Mouse (Mus musculus): ENCODE data around the gene Arhgap29. TPM values are rescaled to one million over a fixed set of nuclear protein-coding genes. Genes with fewer than 3 reads are reported as not detected.

Gene Arhgap29
- polyA plus RNA-seq, 1 experiment from 2014 or later, result 10.3 TPM

DNA sequence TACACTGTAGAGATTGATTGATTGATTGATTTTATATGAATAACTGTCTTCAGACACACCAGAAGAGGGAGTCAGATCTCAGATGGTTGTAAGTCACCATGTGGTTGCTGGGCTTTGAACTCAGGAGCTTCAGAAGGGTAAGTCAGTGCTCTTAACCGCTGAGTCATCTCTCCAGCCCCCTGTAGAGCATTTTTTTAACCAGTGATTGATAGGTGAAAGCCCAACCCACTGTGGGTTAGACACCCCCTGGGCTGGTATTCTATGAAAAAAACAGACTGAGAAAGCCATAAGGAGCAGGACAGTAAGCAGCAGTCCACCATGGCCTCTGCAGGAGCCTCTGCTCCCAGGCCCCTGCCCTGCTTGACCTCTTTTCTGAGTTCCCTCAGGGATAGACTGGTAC lies 12.7 kb upstream of the Arhgap29 start:
- Histone ChIP-seq H3K36me3 (ENCODE audit: control insufficient read depth, insufficient read depth) (no peaks in the 10 kb centered on the region), H3K4me3 (ENCODE audit: low read depth, low read length) (no peak overlapping the region), H3K9me3 (ENCODE audit: control insufficient read depth) (no peaks in the 10 kb centered on the region), H3K27me3 (replicated peaks; ENCODE audit: control insufficient read depth, insufficient read depth, low read length) (no peaks in the 10 kb centered on the region), H3K4me1 (replicated peaks; ENCODE audit: control insufficient read depth, insufficient read depth, low read length) (no peaks in the 10 kb centered on the region), H3K9ac (ENCODE audit: low read depth, low read length) (no peak overlapping the region), H3K4me2 (replicated peaks; ENCODE audit: low read depth) (no peak overlapping the region), H3K27ac (ENCODE audit: low read depth, low read length) (no peak overlapping the region)
- ATAC-seq, result no peak
- TF ChIP-seq CTCF (IDR thresholded peaks at IDR 0.05; ENCODE audit: low read depth), result no peak
- 72% methylated on average over 1 of the region's 1 CpGs for WGBS

DNA sequence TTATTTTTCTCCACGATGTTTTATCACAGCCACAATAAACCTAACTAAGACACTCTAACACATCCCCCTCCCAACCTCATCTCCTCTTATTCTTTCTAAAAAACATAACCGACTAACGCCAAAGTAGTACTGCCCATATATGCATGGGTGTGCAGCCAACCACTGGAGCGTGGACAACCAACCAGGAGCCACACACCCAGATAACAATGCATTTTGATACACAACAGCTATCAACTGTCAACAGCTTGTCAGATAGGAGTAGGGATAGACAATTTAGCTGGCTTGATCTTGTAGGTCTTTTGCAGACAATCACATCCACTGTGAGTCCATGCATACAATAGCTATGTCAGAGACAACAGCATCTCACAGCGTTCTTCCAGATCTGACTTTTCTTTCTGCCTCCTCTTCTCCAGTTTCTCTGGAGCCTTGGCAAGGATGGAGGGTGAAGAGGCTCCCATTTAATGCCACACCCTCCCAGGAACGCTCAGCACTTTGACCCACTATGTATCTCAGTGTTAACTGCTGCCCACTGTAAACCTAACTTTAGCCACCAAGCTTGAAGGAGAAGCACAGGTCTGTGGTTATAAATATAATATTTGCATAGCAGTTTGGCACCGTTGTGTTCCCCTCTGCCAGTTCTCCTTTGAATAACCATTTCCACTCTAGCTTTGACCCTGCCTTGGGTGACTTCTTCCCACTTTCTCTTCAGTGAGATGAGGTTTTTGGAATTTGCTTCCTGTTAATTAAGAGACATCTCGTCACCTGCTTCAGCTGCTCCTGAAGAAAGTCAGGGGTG lies 12.0 kb upstream of the Arhgap29 start:
- Histone ChIP-seq H3K4me1 (replicated peaks; ENCODE audit: control insufficient read depth, insufficient read depth, low read length) (no peaks in the 10 kb centered on the region), H3K36me3 (ENCODE audit: control insufficient read depth, insufficient read depth) (no peaks in the 10 kb centered on the region), H3K4me2 (replicated peaks; ENCODE audit: low read depth) (no peak overlapping the region), H3K27me3 (replicated peaks; ENCODE audit: control insufficient read depth, insufficient read depth, low read length) (no peaks in the 10 kb centered on the region), H3K4me3 (ENCODE audit: low read depth, low read length) (no peak overlapping the region), H3K9me3 (ENCODE audit: control insufficient read depth) (no peaks in the 10 kb centered on the region), H3K9ac (ENCODE audit: low read depth, low read length) (no peak overlapping the region), H3K27ac (ENCODE audit: low read depth, low read length) (no peak overlapping the region)
- TF ChIP-seq CTCF (IDR thresholded peaks at IDR 0.05; ENCODE audit: low read depth), result no peak
- no peak for ATAC-seq
- 72% methylated on average over 8 of the region's 8 CpGs for WGBS

DNA sequence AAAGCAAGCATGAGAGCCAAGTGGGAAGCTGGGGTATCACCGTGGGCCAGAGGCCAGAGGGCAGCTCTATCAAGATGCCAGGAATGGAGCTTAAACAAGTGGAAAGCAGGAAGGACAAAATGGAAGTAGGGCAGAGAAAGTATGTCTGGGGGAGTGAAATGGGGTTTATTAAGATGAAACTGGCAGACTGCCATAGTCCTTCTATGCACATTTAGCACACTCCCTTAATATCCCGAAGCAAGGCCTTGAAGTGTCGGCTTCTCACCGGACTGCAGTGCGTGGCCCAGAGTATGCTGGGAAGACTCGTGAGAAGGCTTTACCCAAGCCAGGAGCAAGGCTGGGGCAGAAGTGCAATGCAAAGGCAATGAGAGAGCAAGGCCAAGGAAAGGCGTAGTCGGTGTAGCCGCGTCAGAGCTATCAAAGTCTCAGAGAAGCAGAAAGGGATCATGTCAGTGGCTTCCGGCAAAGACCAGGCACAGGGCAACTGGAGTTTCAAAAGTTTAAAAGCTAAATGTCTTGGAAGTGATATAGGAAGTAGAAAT lies 11.1 kb upstream of the Arhgap29 start:
- Histone ChIP-seq H3K4me1 (replicated peaks; ENCODE audit: control insufficient read depth, insufficient read depth, low read length) (no peaks in the 10 kb centered on the region), H3K9me3 (ENCODE audit: control insufficient read depth) (no peaks in the 10 kb centered on the region), H3K27me3 (replicated peaks; ENCODE audit: control insufficient read depth, insufficient read depth, low read length) (no peaks in the 10 kb centered on the region), H3K27ac (ENCODE audit: low read depth, low read length) (no peak overlapping the region), H3K9ac (ENCODE audit: low read depth, low read length) (no peak overlapping the region), H3K4me2 (replicated peaks; ENCODE audit: low read depth) (no peak overlapping the region), H3K4me3 (ENCODE audit: low read depth, low read length) (no peak overlapping the region), H3K36me3 (ENCODE audit: control insufficient read depth, insufficient read depth) (no peaks in the 10 kb centered on the region)
- ATAC-seq, result no peak
- TF ChIP-seq CTCF (IDR thresholded peaks at IDR 0.05; ENCODE audit: low read depth), result no peak
- WGBS, result 81% methylated on average over 11 of the region's 11 CpGs

DNA sequence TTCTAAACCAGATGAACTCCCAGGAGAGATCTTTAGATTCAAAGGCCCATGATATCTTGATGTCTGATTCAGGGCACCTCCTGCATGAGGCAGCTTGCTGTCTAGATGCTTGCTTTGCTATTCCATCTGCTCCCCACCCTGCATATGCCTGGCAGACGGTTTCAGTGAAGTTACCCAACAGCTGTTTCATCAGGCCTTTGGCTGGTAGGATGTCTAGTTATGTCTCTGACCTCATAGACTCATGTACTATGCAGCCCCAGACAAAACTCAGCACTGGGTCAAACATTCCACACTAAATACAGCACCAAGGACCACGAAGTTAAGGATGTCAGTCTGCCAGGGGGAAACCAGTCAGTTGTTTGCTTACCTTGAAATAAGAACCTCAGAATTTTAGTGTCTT lies 6.4 kb upstream of the Arhgap29 start:
- H3K4me2 ChIP-seq (replicated peaks; ENCODE audit: low read depth), result no peak overlapping the region
- H3K9me3 ChIP-seq (ENCODE audit: control insufficient read depth), result no peaks in the 10 kb centered on the region
- ATAC-seq, result no peak

DNA sequence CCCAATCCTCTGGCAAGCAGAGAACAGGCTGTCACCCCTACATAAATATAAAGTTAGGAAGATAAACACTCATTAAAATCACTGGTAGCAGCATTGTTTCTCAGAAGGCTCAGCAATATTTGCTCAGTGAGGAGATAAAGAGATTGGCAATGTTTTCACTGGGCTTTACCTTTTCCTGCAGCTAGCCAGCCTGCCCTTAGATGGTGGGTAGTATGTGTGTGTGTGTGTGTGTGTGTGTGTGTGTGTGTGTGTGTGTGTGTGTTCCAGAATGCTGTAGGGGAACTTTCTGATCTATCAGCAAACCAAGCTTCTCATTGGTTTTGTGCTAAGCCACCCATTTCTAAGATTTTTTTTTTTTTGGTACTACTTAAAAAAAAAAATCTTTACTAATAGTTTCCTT lies 5.6 kb upstream of the Arhgap29 start:
- H3K4me3 ChIP-seq (ENCODE audit: low read depth, low read length), result no peak overlapping the region
- ATAC-seq, result no peak
- no peaks in the 10 kb centered on the region for H3K36me3 ChIP-seq (ENCODE audit: control insufficient read depth, insufficient read depth)
- no peaks in the 10 kb centered on the region for H3K27me3 ChIP-seq (replicated peaks; ENCODE audit: control insufficient read depth, insufficient read depth, low read length)
- no peak overlapping the region for H3K27ac ChIP-seq (ENCODE audit: low read depth, low read length)
- no peak overlapping the region for H3K9ac ChIP-seq (ENCODE audit: low read depth, low read length)
- no peaks in the 10 kb centered on the region for H3K4me1 ChIP-seq (replicated peaks; ENCODE audit: control insufficient read depth, insufficient read depth, low read length)
- H3K9me3 ChIP-seq (ENCODE audit: control insufficient read depth), result no peaks in the 10 kb centered on the region
- H3K4me2 ChIP-seq (replicated peaks; ENCODE audit: low read depth), result no peak overlapping the region
- TF ChIP-seq CTCF (IDR thresholded peaks at IDR 0.05; ENCODE audit: low read depth), result no peak

More for the DNA sequence above, 6.4 kb upstream of the Arhgap29 start:
- no peaks in the 10 kb centered on the region for H3K4me1 ChIP-seq (replicated peaks; ENCODE audit: control insufficient read depth, insufficient read depth, low read length)
- no peak overlapping the region for H3K4me3 ChIP-seq (ENCODE audit: low read depth, low read length)
- no peaks in the 10 kb centered on the region for H3K27me3 ChIP-seq (replicated peaks; ENCODE audit: control insufficient read depth, insufficient read depth, low read length)
- H3K27ac ChIP-seq (ENCODE audit: low read depth, low read length), result no peak overlapping the region
- H3K36me3 ChIP-seq (ENCODE audit: control insufficient read depth, insufficient read depth), result no peaks in the 10 kb centered on the region
- no peak overlapping the region for H3K9ac ChIP-seq (ENCODE audit: low read depth, low read length)
- WGBS, result 47% methylated on average over 2 of the region's 2 CpGs
- TF ChIP-seq CTCF (IDR thresholded peaks at IDR 0.05; ENCODE audit: low read depth), result no peak

DNA sequence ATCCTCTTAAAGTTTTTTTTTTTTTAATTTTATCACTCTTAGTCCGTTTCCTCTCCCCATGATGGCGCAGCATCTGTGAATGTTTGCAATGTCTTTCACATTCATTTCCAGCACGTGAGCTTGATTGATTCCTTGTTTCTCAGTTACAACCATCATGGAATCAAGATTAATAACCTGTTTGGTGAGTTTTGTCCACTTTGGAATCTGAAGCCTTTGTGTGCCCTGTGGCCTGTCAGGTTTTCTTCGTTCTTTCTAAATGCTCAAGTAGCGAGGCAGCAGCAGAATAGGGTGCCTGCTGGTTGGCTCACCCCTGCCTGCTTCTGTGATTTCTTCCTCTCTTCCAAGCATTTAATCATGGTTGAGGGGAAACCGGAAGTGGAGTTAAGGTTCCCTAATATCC lies 2.2 kb upstream of the Arhgap29 start:
- no peaks in the 10 kb centered on the region for H3K9me3 ChIP-seq (ENCODE audit: control insufficient read depth)
- no peak for TF ChIP-seq CTCF (IDR thresholded peaks at IDR 0.05; ENCODE audit: low read depth)
- no peak overlapping the region for H3K27ac ChIP-seq (ENCODE audit: low read depth, low read length)
- 30% methylated on average over 6 of the region's 6 CpGs for WGBS
- no peaks in the 10 kb centered on the region for H3K27me3 ChIP-seq (replicated peaks; ENCODE audit: control insufficient read depth, insufficient read depth, low read length)
- no peak overlapping the region for H3K4me2 ChIP-seq (replicated peaks; ENCODE audit: low read depth)
- H3K4me3 ChIP-seq (ENCODE audit: low read depth, low read length), result no peak overlapping the region
- H3K4me1 ChIP-seq (replicated peaks; ENCODE audit: control insufficient read depth, insufficient read depth, low read length), result no peaks in the 10 kb centered on the region
- no peak for ATAC-seq
- H3K36me3 ChIP-seq (ENCODE audit: control insufficient read depth, insufficient read depth), result no peaks in the 10 kb centered on the region
- no peak overlapping the region for H3K9ac ChIP-seq (ENCODE audit: low read depth, low read length)
